Mouse (Mus musculus) stomach, postnatal 0 days (tissue): ENCODE measurements around the gene Cd109.

ENCODE experiments used
- CTCF ChIP-seq: IDR thresholded peaks from 2 replicates; pipeline ENCODE4 v1.5.1; 2016; ENCODE audit warnings: antibody characterized with exemption, low read depth, mild to moderate bottlenecking, moderate library complexity
- EP300 ChIP-seq: optimal IDR thresholded peaks from 2 replicates; pipeline ENCODE3; 2016; ENCODE audit warnings: antibody characterized with exemption

GRCm38 (mm10) chr9:78641386-78641785 lies 26.0 kb downstream of the Cd109 start:
- TF ChIP-seq CTCF (no peak), EP300 (no peak)
